Mouse (Mus musculus) kidney, embryonic 15.5 days (tissue): ENCODE measurements at regions not wholly inside any gene's neighbourhood (a gene's known extent, or its start where the extent isn't known, plus 50 kb on each side); places are given as distances from the start of the nearest gene placed in this dataset.
A peak's percentile ranks its signal among the peaks of the same experiment; 100 is the strongest.

Experiments used
- ATAC-seq: fragments of 200-750 bp; cut with Nextera tagmentation; replicated peaks from 2 replicates; pipeline ENCODE4 v1.8.0; 2017; ENCODE audit warnings: moderate TSS enrichment; ENCODE audit not compliant: low FRiP score
- H3K27ac ChIP-seq: fragments of 300-500 bp; sonication (generic); 2 replicates; pipeline ENCODE4 v1.5.1; 2015; ENCODE audit warnings: mild to moderate bottlenecking, inconsistent platforms
- H3K27me3 ChIP-seq: fragments of 300-500 bp; sonication (generic); 2 replicates; pipeline ENCODE4 v1.6.1; 2015; ENCODE audit warnings: inconsistent platforms
- H3K36me3 ChIP-seq: fragments of 300-500 bp; sonication (generic); 2 replicates; pipeline ENCODE4 v1.6.1; 2015; ENCODE audit warnings: inconsistent platforms
- H3K4me1 ChIP-seq: fragments of 300-500 bp; sonication (generic); 2 replicates; pipeline ENCODE4 v1.6.1; 2015; ENCODE audit warnings: inconsistent platforms
- H3K4me2 ChIP-seq: fragments of 300-500 bp; sonication (generic); 2 replicates; pipeline ENCODE4 v1.6.1; 2015; ENCODE audit warnings: moderate library complexity, mild to moderate bottlenecking, inconsistent platforms
- H3K4me3 ChIP-seq: fragments of 300-500 bp; sonication (generic); replicated peaks from 2 replicates; pipeline ENCODE4 v1.5.1; 2015; ENCODE audit warnings: mild to moderate bottlenecking, inconsistent platforms
- H3K9ac ChIP-seq: fragments of 300-500 bp; sonication (generic); 2 replicates; pipeline ENCODE4 v1.6.1; 2015; ENCODE audit warnings: mild to moderate bottlenecking, inconsistent platforms
- H3K9me3 ChIP-seq: fragments of 300-500 bp; sonication (generic); replicated peaks from 2 replicates; pipeline ENCODE4 v1.6.1; 2016; ENCODE audit warnings: inconsistent platforms
- WGBS: fragments of 180-500 bp; shearing (Covaris S2); methylation state at CpG from one replicate; pipeline ENCODE4 v1.1.7; 2015; ENCODE audit warnings: mixed read lengths; 5-methylcytosine and 5-hydroxymethylcytosine counted together

DNA sequence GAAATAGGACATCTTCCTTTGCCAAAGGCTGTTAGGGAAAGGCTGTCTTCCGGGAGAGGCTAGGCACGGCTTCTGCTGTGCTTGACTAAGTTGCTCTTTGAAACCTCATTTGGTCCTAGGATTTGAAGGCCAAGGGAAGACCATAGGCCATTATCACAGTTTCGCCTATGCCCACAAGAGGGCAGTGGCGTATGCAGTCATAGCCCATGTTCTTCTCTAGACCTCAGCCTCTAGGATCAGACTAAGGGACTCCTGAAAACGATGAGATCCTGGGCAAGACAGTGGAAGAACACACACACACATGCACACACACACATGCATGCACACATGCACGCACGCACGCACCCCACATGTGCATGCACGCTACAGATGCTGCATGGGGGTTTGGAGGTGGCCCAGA, 87.5 kb upstream of the Usp24 start:
- peaks cover 10% of the 10 kb centered on the region for H3K4me1 ChIP-seq
- WGBS: 31% methylated on average over 9 of the region's 9 CpGs
- H3K27ac ChIP-seq: no peak overlapping the region
- no peaks in the 10 kb centered on the region for H3K9me3 ChIP-seq
- no peaks in the 10 kb centered on the region for H3K27me3 ChIP-seq
- no peak overlapping the region for H3K4me2 ChIP-seq
- H3K9ac ChIP-seq: no peak overlapping the region
- no peaks in the 10 kb centered on the region for H3K36me3 ChIP-seq
- H3K4me3 ChIP-seq: no peak overlapping the region
- ATAC-seq: peak; percentile 53

DNA sequence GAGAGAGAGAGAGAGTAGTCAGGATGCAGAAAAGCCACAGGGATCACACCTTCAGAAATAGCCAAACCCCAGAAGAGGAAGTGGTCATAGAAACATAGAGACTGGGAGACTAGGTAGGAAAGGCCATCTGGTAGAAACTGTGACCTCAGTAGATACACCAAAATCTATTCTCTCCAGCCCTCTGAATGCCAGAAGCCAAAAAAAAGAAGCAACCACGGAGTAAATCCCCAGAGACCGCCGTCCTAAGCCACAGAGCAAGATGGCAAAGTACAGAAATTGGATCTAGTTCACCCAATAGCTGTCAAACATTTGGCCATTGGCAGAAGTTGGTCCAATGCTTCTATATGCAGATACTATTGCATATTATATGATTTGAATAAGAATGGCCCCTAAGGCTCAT, 86.5 kb upstream of the Usp24 start:
- H3K4me1 ChIP-seq: peaks cover 10% of the 10 kb centered on the region
- H3K4me2 ChIP-seq: no peak overlapping the region
- no peaks in the 10 kb centered on the region for H3K9me3 ChIP-seq
- no peak overlapping the region for H3K4me3 ChIP-seq
- no peak overlapping the region for H3K9ac ChIP-seq
- no peaks in the 10 kb centered on the region for H3K36me3 ChIP-seq
- 70% methylated on average over 3 of the region's 3 CpGs for WGBS
- H3K27me3 ChIP-seq: no peaks in the 10 kb centered on the region
- ATAC-seq: no peak
- H3K27ac ChIP-seq: no peak overlapping the region

DNA sequence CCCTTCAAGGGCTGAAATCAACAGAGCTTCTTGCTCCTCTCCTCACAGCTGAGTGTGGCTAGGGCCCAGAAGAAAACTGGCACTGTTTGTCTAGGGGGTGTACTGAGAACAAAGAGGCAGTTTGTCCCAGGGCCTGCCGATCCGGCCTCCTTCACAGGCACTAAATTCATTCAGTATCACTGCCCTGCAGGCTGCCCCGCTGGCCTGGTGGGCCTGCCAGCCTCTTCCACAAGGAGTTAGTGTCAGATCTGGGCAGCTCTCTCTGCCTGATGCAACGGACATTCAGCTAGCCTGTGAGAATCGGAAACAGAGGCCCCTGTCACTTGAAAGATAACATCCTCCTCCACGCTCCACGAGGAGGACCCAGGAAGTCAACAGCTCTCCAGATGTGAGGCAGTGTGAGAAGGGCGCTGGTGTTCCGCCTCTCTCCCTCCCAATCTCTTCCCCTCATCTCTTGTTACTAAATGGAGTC, 83.5 kb upstream of the Usp24 start:
- Histone ChIP-seq H3K27ac (peak overlapping the region; percentile 45; the same call in 1 of the 2 replicates), H3K36me3 (no peaks in the 10 kb centered on the region), H3K27me3 (no peaks in the 10 kb centered on the region), H3K4me2 (no peak overlapping the region), H3K4me3 (no peak overlapping the region), H3K9ac (no peak overlapping the region), H3K9me3 (no peaks in the 10 kb centered on the region), H3K4me1 (peaks cover 7% of the 10 kb centered on the region)
- peak; percentile 36; the same call in 1 of the 2 replicates for ATAC-seq
- WGBS: 16% methylated on average over 9 of the region's 9 CpGs

DNA sequence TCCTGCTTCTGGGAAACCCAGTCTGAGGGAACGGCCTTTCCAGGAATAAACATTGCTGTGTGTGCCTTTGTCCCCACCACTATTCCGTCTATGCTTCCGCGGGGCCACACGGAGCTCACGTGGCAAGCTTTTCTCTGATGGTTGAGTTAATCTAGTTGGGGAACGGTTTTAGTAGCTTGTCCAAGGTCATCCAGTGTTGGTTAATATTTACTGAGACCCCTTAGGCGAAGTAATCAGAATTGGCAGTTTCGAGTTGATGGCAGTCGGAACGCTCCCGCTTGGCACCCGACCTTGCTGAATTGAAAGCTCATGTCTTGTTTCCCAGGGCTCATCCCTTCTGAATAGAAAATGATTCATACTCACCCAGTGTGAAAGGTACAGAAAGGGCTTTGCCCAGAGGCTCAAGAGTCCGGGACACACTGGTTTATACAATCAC, 71.6 kb upstream of the Usp24 start:
- 82% methylated on average over 14 of the region's 14 CpGs for WGBS
- Histone ChIP-seq H3K27me3 (no peaks in the 10 kb centered on the region), H3K4me3 (no peak overlapping the region), H3K27ac (peak overlapping the region; percentile 61), H3K4me1 (no peaks in the 10 kb centered on the region), H3K9ac (no peak overlapping the region), H3K36me3 (no peaks in the 10 kb centered on the region), H3K4me2 (no peak overlapping the region), H3K9me3 (no peaks in the 10 kb centered on the region)
- peak; percentile 58; the same call in 1 of the 2 replicates for ATAC-seq

DNA sequence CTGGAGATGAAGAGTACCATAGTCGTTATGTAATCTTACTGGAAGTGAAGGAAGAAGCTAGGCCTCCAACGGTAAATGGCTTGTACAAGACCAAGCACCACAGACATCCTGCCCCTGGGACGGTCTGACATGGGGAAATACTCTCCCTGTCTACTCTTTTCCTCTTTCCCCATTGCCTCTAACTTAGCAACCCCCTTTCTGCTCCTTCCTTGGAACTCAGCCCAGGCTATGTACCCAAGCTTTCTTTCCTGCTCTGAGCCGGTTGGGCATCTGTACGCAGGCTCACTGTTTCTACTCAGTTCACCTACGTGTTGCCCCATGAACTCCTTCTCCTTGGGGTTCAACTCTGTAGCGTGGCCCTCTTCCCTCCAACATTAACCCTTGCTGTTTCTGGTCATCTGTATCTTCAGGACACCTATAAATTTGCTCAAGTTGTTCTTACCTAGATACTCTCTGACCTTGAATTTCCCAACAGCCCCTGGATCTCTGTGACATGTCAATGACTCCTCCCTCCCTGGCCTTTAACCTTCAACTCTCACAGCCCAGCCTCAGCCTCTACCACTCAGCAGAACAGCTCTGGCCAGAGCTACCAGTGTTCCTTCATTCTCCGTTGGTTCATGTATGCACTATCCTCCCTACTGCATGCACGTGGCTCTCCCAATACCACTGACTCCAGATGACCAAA, 71.0 kb upstream of the Usp24 start:
- Histone ChIP-seq H3K27ac (peak overlapping the region; percentile 61), H3K27me3 (no peaks in the 10 kb centered on the region), H3K4me3 (no peak overlapping the region), H3K4me2 (no peak overlapping the region), H3K4me1 (no peaks in the 10 kb centered on the region), H3K9me3 (no peaks in the 10 kb centered on the region), H3K36me3 (no peaks in the 10 kb centered on the region), H3K9ac (no peak overlapping the region)
- 80% methylated on average over 9 of the region's 9 CpGs for WGBS
- ATAC-seq: no peak

DNA sequence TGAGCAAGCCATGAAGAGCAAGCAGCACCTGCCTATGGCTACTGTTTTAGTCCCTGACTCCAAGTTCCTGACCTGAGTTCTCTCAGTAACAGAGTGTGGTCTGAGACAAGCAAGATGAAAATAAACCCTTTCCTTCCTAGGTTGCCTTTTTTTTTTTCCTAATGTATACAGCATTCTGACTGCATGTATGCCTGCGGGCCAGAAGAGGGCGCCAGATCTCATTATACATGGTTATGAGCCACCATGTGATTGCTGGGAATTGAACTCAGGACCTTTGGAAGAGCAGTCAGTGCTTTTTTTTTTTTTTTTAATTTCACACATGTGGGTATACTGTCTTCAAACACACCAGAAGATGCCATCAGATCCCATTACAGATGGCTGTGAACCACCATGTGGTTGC, 69.3 kb upstream of the Usp24 start:
- Histone ChIP-seq H3K4me1 (no peaks in the 10 kb centered on the region), H3K9ac (no peak overlapping the region), H3K36me3 (no peaks in the 10 kb centered on the region), H3K27me3 (no peaks in the 10 kb centered on the region), H3K9me3 (no peaks in the 10 kb centered on the region), H3K4me2 (no peak overlapping the region), H3K4me3 (no peak overlapping the region), H3K27ac (no peak overlapping the region)
- WGBS: 86% methylated on average over 2 of the region's 2 CpGs
- ATAC-seq: no peak

DNA sequence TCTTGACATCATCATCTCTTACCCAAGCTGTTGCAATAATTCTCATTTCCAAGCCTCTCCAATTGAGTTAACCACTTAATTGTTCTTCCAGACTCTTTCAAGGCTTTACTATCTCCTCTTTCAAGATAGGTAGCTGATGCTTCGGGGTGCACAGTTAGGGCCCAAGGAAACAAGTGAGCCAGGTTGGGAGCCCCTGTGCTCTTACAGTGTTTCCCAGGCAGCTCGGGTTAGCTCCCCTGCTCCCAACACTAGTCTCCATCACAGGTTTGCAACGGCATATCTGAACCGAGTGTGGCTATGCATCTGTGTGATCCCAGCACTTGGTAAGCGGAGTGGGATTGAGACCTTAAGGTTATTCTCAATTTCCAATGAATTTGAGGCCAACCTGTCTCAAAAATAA, 68.6 kb upstream of the Usp24 start:
- Histone ChIP-seq H3K27me3 (no peaks in the 10 kb centered on the region), H3K4me2 (no peak overlapping the region), H3K9ac (no peak overlapping the region), H3K27ac (no peak overlapping the region), H3K9me3 (no peaks in the 10 kb centered on the region), H3K4me3 (no peak overlapping the region), H3K36me3 (no peaks in the 10 kb centered on the region), H3K4me1 (no peaks in the 10 kb centered on the region)
- 94% methylated on average over 5 of the region's 5 CpGs for WGBS
- ATAC-seq: no peak

DNA sequence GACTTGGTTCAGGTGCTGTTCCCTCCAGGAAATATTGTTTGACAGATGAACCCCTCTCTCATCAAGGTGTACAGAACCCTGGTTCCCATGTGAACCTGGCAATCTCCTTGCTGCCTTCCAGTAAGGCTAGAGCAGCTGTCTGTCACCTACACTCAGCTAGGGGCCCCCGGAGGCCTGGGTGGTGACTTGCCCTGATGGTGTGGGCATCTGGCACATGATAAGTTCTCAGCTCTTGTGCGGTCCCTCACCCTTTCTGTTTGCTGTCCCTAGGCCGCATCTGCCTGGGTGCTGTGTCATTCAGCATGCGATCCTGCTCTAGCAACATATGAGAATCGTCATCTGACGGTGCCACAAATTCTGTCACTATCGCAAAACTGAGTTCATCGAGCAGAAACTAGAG, 67.7 kb upstream of the Usp24 start:
- Histone ChIP-seq H3K4me3 (no peak overlapping the region), H3K27ac (no peak overlapping the region), H3K36me3 (no peaks in the 10 kb centered on the region), H3K9ac (no peak overlapping the region), H3K9me3 (no peaks in the 10 kb centered on the region), H3K4me2 (no peak overlapping the region), H3K27me3 (no peaks in the 10 kb centered on the region), H3K4me1 (no peaks in the 10 kb centered on the region)
- ATAC-seq: peak; percentile 67; the same call in 1 of the 2 replicates
- WGBS: 88% methylated on average over 8 of the region's 8 CpGs

DNA sequence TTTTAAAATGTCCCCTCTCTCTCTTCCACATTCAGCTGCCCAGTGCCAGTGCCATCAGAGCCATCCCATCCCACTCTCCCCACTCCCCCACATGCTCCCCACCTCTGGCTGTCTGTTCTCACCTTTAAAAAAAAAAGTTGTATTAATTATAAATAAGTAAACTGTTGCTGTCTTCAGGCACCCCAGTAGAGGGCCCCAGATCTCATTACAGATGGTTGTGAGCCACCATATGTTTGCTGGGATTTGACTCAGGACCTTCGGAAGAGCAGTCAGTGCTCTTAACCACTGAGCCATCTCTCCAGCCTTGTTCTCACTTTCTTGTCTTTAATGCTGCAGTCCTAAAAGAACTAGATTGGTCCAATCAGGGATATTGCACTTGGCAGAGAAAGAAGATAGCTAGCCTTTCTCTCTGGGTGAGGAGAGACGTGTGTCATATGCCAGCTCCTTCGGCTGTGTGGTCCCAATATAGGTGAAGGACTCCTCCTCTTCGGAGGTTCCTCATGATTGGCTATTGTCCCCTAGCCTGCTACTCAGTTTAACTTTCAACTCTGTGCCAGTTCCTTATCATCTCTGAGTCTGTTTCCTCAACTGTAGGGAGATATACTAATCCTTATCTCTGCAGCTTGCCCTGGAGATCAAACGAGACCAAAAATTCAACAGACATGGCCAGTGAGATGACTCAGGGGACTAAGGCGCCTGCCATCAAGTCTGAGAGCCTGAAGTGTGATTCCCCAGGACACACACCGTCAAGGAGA, 66.8 kb upstream of the Usp24 start:
- no peak for ATAC-seq
- Histone ChIP-seq H3K27me3 (no peaks in the 10 kb centered on the region), H3K27ac (no peak overlapping the region), H3K4me2 (no peak overlapping the region), H3K9ac (no peak overlapping the region), H3K9me3 (no peaks in the 10 kb centered on the region), H3K36me3 (no peaks in the 10 kb centered on the region), H3K4me1 (no peaks in the 10 kb centered on the region), H3K4me3 (no peak overlapping the region)
- 86% methylated on average over 7 of the region's 7 CpGs for WGBS

DNA sequence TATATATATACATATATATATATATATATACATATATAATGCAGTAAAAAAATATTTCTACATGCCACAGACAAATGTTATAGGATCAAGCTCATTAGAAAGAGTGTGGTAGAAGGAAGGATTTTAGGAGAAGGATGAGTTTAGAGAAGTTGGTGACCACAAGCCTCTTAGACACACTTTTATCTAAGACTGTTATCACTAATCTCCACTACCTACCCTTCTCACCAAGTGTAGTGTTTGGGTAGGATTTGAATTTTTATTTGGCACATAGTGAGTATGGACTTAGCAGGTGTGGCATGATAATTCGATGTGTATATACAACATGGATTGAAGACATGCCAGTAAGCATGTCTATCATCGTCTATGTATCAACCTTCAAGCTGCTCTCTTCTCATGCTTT, 66.0 kb upstream of the Usp24 start:
- no peaks in the 10 kb centered on the region for H3K9me3 ChIP-seq
- ATAC-seq: no peak
- no peak overlapping the region for H3K9ac ChIP-seq
- WGBS: 91% methylated on average over 2 of the region's 2 CpGs
- H3K4me1 ChIP-seq: no peaks in the 10 kb centered on the region
- H3K4me3 ChIP-seq: no peak overlapping the region
- no peak overlapping the region for H3K27ac ChIP-seq
- no peaks in the 10 kb centered on the region for H3K27me3 ChIP-seq
- H3K36me3 ChIP-seq: no peaks in the 10 kb centered on the region
- H3K4me2 ChIP-seq: no peak overlapping the region

DNA sequence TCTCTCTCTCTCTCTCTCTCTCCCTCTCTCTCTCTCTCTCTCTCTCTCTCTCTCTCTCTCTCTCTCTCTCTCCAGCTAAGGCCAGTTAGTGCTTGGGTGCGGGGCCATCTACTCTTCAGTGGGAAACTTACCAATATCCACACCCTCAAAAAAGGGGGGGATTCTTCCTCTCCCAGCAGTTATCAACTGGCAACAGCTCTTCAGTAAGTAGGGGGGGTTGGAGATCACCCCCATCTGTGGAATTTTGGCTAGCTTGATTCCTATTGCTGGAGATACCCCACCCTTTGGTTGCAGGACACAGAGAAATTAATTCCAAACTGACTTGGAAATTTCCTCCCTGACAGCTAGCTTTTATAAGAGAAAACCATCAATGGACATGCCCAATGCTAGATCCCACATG, 64.6 kb upstream of the Usp24 start:
- Histone ChIP-seq H3K4me3 (no peak overlapping the region), H3K4me2 (no peak overlapping the region), H3K27ac (no peak overlapping the region), H3K9me3 (no peaks in the 10 kb centered on the region), H3K27me3 (no peaks in the 10 kb centered on the region), H3K9ac (no peak overlapping the region), H3K36me3 (no peaks in the 10 kb centered on the region), H3K4me1 (peaks cover 7% of the 10 kb centered on the region; the same call in 1 of the 2 replicates)
- 100% methylated on average over 1 of the region's 1 CpGs for WGBS
- ATAC-seq: no peak

DNA sequence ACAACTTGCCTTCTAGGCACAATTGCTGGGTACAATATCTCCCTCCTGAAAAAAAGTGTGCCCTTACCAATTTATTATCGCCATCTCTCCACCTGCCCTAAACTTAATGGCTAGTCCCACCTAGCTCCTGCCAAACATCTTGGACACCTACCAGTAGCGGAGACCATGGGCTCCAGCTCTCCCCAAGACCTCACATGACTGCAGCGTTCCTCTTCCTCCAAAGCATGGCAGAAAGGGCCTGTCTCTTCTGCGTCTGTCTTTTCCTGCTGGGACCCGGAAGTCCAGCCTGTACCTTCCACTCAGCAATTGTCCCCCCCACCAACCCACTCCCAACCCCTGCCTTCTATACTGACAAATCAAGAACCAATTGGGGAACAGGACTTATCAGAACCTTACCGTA, 63.1 kb upstream of the Usp24 start:
- no peak for ATAC-seq
- no peak overlapping the region for H3K9ac ChIP-seq
- no peaks in the 10 kb centered on the region for H3K9me3 ChIP-seq
- H3K4me1 ChIP-seq: peaks cover 9% of the 10 kb centered on the region; the same call in 1 of the 2 replicates
- no peaks in the 10 kb centered on the region for H3K27me3 ChIP-seq
- no peaks in the 10 kb centered on the region for H3K36me3 ChIP-seq
- H3K4me2 ChIP-seq: no peak overlapping the region
- no peak overlapping the region for H3K4me3 ChIP-seq
- whole genome bisulfite sequencing: 90% methylated on average over 6 of the region's 6 CpGs
- no peak overlapping the region for H3K27ac ChIP-seq
